Mouse (Mus musculus): ENCODE results near the gene Nxpe2.

DNA sequence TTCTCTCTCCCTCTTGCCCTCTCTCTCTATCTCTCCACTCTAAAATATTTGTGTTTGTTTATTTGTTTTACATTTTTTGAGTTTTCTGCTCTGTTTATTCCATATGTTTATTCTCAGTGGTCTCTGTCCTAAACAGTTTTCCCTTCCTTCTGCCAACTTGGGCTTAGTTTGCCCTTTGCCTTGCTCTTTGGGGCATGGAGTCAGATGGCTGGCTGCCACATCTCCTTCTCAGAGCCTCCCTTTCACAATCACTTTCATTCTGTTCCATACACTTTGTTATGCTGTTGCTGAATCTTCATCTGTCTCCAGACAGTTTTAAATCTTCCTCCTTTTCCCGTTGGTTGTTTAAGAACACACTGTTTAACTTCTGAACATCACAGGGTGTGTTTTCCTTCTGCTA lies 37.4 kb downstream of the Nxpe2 start:
- TF ChIP-seq POLR2A (IDR thresholded peaks at IDR 0.05; ENCODE audit: low read depth, low read length): no peak
- TF ChIP-seq CTCF (IDR thresholded peaks at IDR 0.05; ENCODE audit: borderline replicate concordance, insufficient read depth, low read length): no peak
